Mouse (Mus musculus): ENCODE data around the gene Echdc1. TPM values are rescaled to one million over a fixed set of nuclear protein-coding genes. Genes with fewer than 3 reads are reported as not detected.

Gene Echdc1
- polyA plus RNA-seq, 1 experiment from 2014 or later, result 20.9 TPM

Other genes starting within 250 kb of the Echdc1 start
- 0.33 and 0.47 TPM in 2 replicates for gene Soga3, start 169.3 kb upstream of the Echdc1 start, polyA plus RNA-seq (2015; fragmentation: Nextera tagmentation; extraction: Ambion mirVana)
- not detected in 2 replicates for gene Gm49353, start 114.2 kb upstream of the Echdc1 start, polyA plus RNA-seq (2015; fragmentation: Nextera tagmentation; extraction: Ambion mirVana)
- 0.10 and 0.15 TPM in 2 replicates for gene 9330159F19Rik, start 101.6 kb upstream of the Echdc1 start, polyA plus RNA-seq (2015; fragmentation: Nextera tagmentation; extraction: Ambion mirVana)
- gene Rnf146, start 49.3 kb downstream of the Echdc1 start, polyA plus RNA-seq (2015; fragmentation: Nextera tagmentation; extraction: Ambion mirVana), result 31.4 and 36.0 TPM in 2 replicates
- 8.8 and 9.5 TPM in 2 replicates for gene Rspo3, start 222.7 kb downstream of the Echdc1 start, polyA plus RNA-seq (2015; fragmentation: Nextera tagmentation; extraction: Ambion mirVana)

All from heart, embryonic 13.5 days (tissue).